Mouse (Mus musculus): Measurements from ENCODE around the gene Thsd4. TPM values are rescaled to one million over a fixed set of nuclear protein-coding genes. Genes with fewer than 3 reads are reported as not detected.

Thsd4 gene
- total RNA-seq, 1 experiment: 1.6 TPM

GRCm38 (mm10) chr9:60024545-60024944 lies 497.3 kb downstream of the Thsd4 start:
- no peak for DNase-seq (ENCODE audit: low read depth, low spot score)
- Histone ChIP-seq H3K36me3 (ENCODE audit: control insufficient read depth, insufficient read depth, low read length, poor library complexity, severe bottlenecking) (no peaks in the 10 kb centered on the region), H3K4me3 (ENCODE audit: insufficient read depth in 1 of 2, low read depth in 1 of 2, low read length in 2 of 2, poor library complexity in 1 of 2, severe bottlenecking in 1 of 2) (no peak overlapping the region), H3K4me1 (ENCODE audit: control insufficient read depth in 2 of 2, insufficient read depth in 2 of 2, low read length in 2 of 2, poor library complexity in 1 of 2) (peaks cover 2 to 13% of the 10 kb centered on the region in 2 experiments; a peak in 2 of 4 replicates), H3K27ac (ENCODE audit: insufficient read depth, low read depth, low read length, poor library complexity, severe bottlenecking) (no peak overlapping the region), H3K9ac (ENCODE audit: insufficient read depth, low read depth, low read length, poor library complexity, severe bottlenecking) (no peak overlapping the region), H3K9me3 (ENCODE audit: control insufficient read depth, insufficient read depth, low read depth, low read length) (no peaks in the 10 kb centered on the region)
- TF ChIP-seq ZNF384 (IDR thresholded peaks at IDR 0.05; ENCODE audit: low read depth, low read length): no peak
- no peak for TF ChIP-seq HCFC1 (IDR thresholded peaks at IDR 0.05; ENCODE audit: borderline replicate concordance, insufficient read depth, low read length)
- no peak for TF ChIP-seq ZC3H11A (IDR thresholded peaks at IDR 0.05; ENCODE audit: borderline replicate concordance, low read depth, low read length)
- no peak for TF ChIP-seq MAFK (IDR thresholded peaks at IDR 0.05; ENCODE audit: insufficient read depth, low read depth, low read length)
- no peak for TF ChIP-seq CHD2 (IDR thresholded peaks at IDR 0.05; ENCODE audit: low read depth, low read length)
- in situ Hi-C loops (cut with MboI; ENCODE audit: low sequenced_read_pairs in 2 of 2, unreplicated experiment in 2 of 2): no loop called here

DNA sequence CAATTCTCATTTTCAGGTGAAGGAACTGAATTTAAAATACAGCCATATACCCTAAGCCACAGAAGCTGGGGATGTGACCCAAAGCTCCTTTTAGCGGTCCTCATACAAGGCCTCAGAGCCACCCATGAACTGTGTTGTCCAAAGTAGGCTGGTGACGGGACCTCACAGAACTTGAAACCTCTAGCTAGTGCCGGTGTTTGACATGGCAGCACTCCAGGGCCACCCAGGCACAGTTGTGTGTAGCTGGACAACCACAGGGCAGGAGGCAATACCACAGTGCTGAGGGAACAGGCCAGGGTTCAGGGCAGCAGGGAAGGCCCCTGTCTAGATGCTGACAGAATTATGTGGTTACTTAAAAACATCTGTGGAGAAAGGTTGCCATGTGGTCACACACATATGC lies 499.5 kb downstream of the Thsd4 start:
- in situ Hi-C loops (cut with MboI; ENCODE audit: low sequenced_read_pairs in 2 of 2, unreplicated experiment in 2 of 2): no loop called here
- no peak overlapping the region; the same call in 1 of the 2 replicates for H3K27ac ChIP-seq (ENCODE audit: insufficient read depth, low read depth, low read length, poor library complexity, severe bottlenecking)
- no peaks in the 10 kb centered on the region for H3K36me3 ChIP-seq (ENCODE audit: control insufficient read depth, insufficient read depth, low read length, poor library complexity, severe bottlenecking)
- peaks cover 2 to 13% of the 10 kb centered on the region in 2 experiments; a peak in 2 of 4 replicates for H3K4me1 ChIP-seq (ENCODE audit: control insufficient read depth in 2 of 2, insufficient read depth in 2 of 2, low read length in 2 of 2, poor library complexity in 1 of 2)
- no peak for TF ChIP-seq HCFC1 (IDR thresholded peaks at IDR 0.05; ENCODE audit: borderline replicate concordance, insufficient read depth, low read length)
- TF ChIP-seq CHD2 (IDR thresholded peaks at IDR 0.05; ENCODE audit: low read depth, low read length): no peak
- TF ChIP-seq ZNF384 (IDR thresholded peaks at IDR 0.05; ENCODE audit: low read depth, low read length): no peak
- TF ChIP-seq MAFK (IDR thresholded peaks at IDR 0.05; ENCODE audit: insufficient read depth, low read depth, low read length): no peak
- no peak for TF ChIP-seq ZC3H11A (IDR thresholded peaks at IDR 0.05; ENCODE audit: borderline replicate concordance, low read depth, low read length)
- no peaks in the 10 kb centered on the region for H3K9me3 ChIP-seq (ENCODE audit: control insufficient read depth, insufficient read depth, low read depth, low read length)
- no peak overlapping the region for H3K9ac ChIP-seq (ENCODE audit: insufficient read depth, low read depth, low read length, poor library complexity, severe bottlenecking)
- H3K4me3 ChIP-seq (ENCODE audit: insufficient read depth in 1 of 2, low read depth in 1 of 2, low read length in 2 of 2, poor library complexity in 1 of 2, severe bottlenecking in 1 of 2): no peak overlapping the region
- DNase-seq (ENCODE audit: low read depth, low spot score): no peak

DNA sequence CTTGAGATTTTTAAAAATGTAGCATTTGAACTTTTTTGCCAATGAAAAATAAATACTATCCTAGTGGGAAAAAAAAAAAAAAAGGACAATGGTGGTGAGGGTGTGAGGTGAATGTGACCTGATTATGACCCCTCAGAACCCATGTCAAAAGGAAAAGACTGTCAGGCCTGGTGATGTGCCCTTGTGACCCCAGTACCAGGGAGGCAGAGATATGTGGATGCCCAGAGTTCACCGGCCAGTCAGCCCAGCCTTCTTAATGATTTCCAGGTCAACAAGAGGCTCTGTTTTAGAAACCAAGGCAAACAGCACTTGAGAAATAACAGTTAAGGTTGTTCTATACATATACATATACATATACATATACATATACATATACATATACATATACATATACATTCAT lies 501.4 kb downstream of the Thsd4 start:
- DNase-seq (ENCODE audit: low read depth, low spot score): no peak
- Histone ChIP-seq H3K4me1 (ENCODE audit: control insufficient read depth in 2 of 2, insufficient read depth in 2 of 2, low read length in 2 of 2, poor library complexity in 1 of 2) (peaks cover 0 to 8% of the 10 kb centered on the region in 2 experiments; a peak in 2 of 4 replicates), H3K9me3 (ENCODE audit: control insufficient read depth, insufficient read depth, low read depth, low read length) (no peaks in the 10 kb centered on the region), H3K27ac (ENCODE audit: insufficient read depth, low read depth, low read length, poor library complexity, severe bottlenecking) (no peak overlapping the region), H3K36me3 (ENCODE audit: control insufficient read depth, insufficient read depth, low read length, poor library complexity, severe bottlenecking) (no peaks in the 10 kb centered on the region), H3K9ac (ENCODE audit: insufficient read depth, low read depth, low read length, poor library complexity, severe bottlenecking) (no peak overlapping the region), H3K4me3 (ENCODE audit: insufficient read depth in 1 of 2, low read depth in 1 of 2, low read length in 2 of 2, poor library complexity in 1 of 2, severe bottlenecking in 1 of 2) (no peak overlapping the region)
- TF ChIP-seq CHD2 (IDR thresholded peaks at IDR 0.05; ENCODE audit: low read depth, low read length) (no peak), ZNF384 (IDR thresholded peaks at IDR 0.05; ENCODE audit: low read depth, low read length) (no peak), ZC3H11A (IDR thresholded peaks at IDR 0.05; ENCODE audit: borderline replicate concordance, low read depth, low read length) (no peak), MAFK (IDR thresholded peaks at IDR 0.05; ENCODE audit: insufficient read depth, low read depth, low read length) (no peak), HCFC1 (IDR thresholded peaks at IDR 0.05; ENCODE audit: borderline replicate concordance, insufficient read depth, low read length) (no peak)
- in situ Hi-C loops (cut with MboI; ENCODE audit: low sequenced_read_pairs in 2 of 2, unreplicated experiment in 2 of 2): no loop called here

- no peak overlapping the region for H3K4me3 ChIP-seq (ENCODE audit: insufficient read depth in 1 of 2, low read depth in 1 of 2, low read length in 2 of 2, poor library complexity in 1 of 2, severe bottlenecking in 1 of 2)
- DNase-seq (ENCODE audit: low read depth, low spot score): no peak
- H3K27ac ChIP-seq (ENCODE audit: insufficient read depth, low read depth, low read length, poor library complexity, severe bottlenecking): no peak overlapping the region
- no peaks in the 10 kb centered on the region for H3K4me1 ChIP-seq (ENCODE audit: control insufficient read depth in 2 of 2, insufficient read depth in 2 of 2, low read length in 2 of 2, poor library complexity in 1 of 2)
- H3K9ac ChIP-seq (ENCODE audit: insufficient read depth, low read depth, low read length, poor library complexity, severe bottlenecking): no peak overlapping the region
- no peaks in the 10 kb centered on the region for H3K9me3 ChIP-seq (ENCODE audit: control insufficient read depth, insufficient read depth, low read depth, low read length)
- in situ Hi-C loops (cut with MboI; ENCODE audit: low sequenced_read_pairs in 2 of 2, unreplicated experiment in 2 of 2): no loop called here
- no peaks in the 10 kb centered on the region for H3K36me3 ChIP-seq (ENCODE audit: control insufficient read depth, insufficient read depth, low read length, poor library complexity, severe bottlenecking)
- TF ChIP-seq ZC3H11A (IDR thresholded peaks at IDR 0.05; ENCODE audit: borderline replicate concordance, low read depth, low read length): no peak
- TF ChIP-seq HCFC1 (IDR thresholded peaks at IDR 0.05; ENCODE audit: borderline replicate concordance, insufficient read depth, low read length): no peak
- TF ChIP-seq MAFK (IDR thresholded peaks at IDR 0.05; ENCODE audit: insufficient read depth, low read depth, low read length): no peak
- TF ChIP-seq CHD2 (IDR thresholded peaks at IDR 0.05; ENCODE audit: low read depth, low read length): no peak
- no peak for TF ChIP-seq ZNF384 (IDR thresholded peaks at IDR 0.05; ENCODE audit: low read depth, low read length)
These were observed 511.6 kb downstream of the Thsd4 start for GRCm38 (mm10) chr9:60010285-60010684.

- no peaks in the 10 kb centered on the region for H3K36me3 ChIP-seq (ENCODE audit: control insufficient read depth, insufficient read depth, low read length, poor library complexity, severe bottlenecking)
- in situ Hi-C loops (cut with MboI; ENCODE audit: low sequenced_read_pairs in 2 of 2, unreplicated experiment in 2 of 2): no loop called here
- H3K9me3 ChIP-seq (ENCODE audit: control insufficient read depth, insufficient read depth, low read depth, low read length): no peaks in the 10 kb centered on the region
- H3K4me1 ChIP-seq (ENCODE audit: control insufficient read depth in 2 of 2, insufficient read depth in 2 of 2, low read length in 2 of 2, poor library complexity in 1 of 2): no peaks in the 10 kb centered on the region
- no peak overlapping the region for H3K27ac ChIP-seq (ENCODE audit: insufficient read depth, low read depth, low read length, poor library complexity, severe bottlenecking)
- H3K4me3 ChIP-seq (ENCODE audit: insufficient read depth in 1 of 2, low read depth in 1 of 2, low read length in 2 of 2, poor library complexity in 1 of 2, severe bottlenecking in 1 of 2): no peak overlapping the region
- no peak for TF ChIP-seq CHD2 (IDR thresholded peaks at IDR 0.05; ENCODE audit: low read depth, low read length)
- no peak for TF ChIP-seq MAFK (IDR thresholded peaks at IDR 0.05; ENCODE audit: insufficient read depth, low read depth, low read length)
- TF ChIP-seq ZNF384 (IDR thresholded peaks at IDR 0.05; ENCODE audit: low read depth, low read length): no peak
- no peak for TF ChIP-seq ZC3H11A (IDR thresholded peaks at IDR 0.05; ENCODE audit: borderline replicate concordance, low read depth, low read length)
- no peak for TF ChIP-seq HCFC1 (IDR thresholded peaks at IDR 0.05; ENCODE audit: borderline replicate concordance, insufficient read depth, low read length)
- no peak overlapping the region for H3K9ac ChIP-seq (ENCODE audit: insufficient read depth, low read depth, low read length, poor library complexity, severe bottlenecking)
- DNase-seq (ENCODE audit: low read depth, low spot score): no peak
These were observed 512.9 kb downstream of the Thsd4 start for GRCm38 (mm10) chr9:60008936-60009335.
